Mouse (Mus musculus) liver, postnatal 0 days (tissue): Measurements from ENCODE around the gene Traf3ip2. TPM values are rescaled to one million over a fixed set of nuclear protein-coding genes. Genes with fewer than 3 reads are reported as not detected.

Experiments
- ATAC-seq: fragments of 200-750 bp; cut with Nextera tagmentation; 2 replicates; pipeline ENCODE4 v1.8.0; 2017; ENCODE audit warnings: mild to moderate bottlenecking, moderate library complexity
- DNase-seq: peaks from one replicate; pipeline ENCODE4 v3.0.0-alpha.2; 2016
- H3K27ac ChIP-seq: fragments of 300-500 bp; sonication (generic); 2 replicates; pipeline ENCODE4 v1.5.1; 2014; ENCODE audit warnings: antibody characterized with exemption, moderate library complexity, mild to moderate bottlenecking, low read depth
- H3K27me3 ChIP-seq: fragments of 300-500 bp; sonication (generic); 2 replicates; pipeline ENCODE4 v1.6.1; 2014; ENCODE audit warnings: low read length, control low read depth, mixed read lengths; ENCODE audit not compliant: insufficient read depth
- H3K36me3 ChIP-seq: fragments of 300-500 bp; sonication (generic); replicated peaks from 2 replicates; pipeline ENCODE4 v1.6.1; 2014; ENCODE audit warnings: mild to moderate bottlenecking, control low read depth, low read length, moderate library complexity, mixed read lengths; ENCODE audit not compliant: insufficient read depth
- H3K4me1 ChIP-seq: fragments of 300-500 bp; sonication (generic); 2 replicates; pipeline ENCODE4 v1.6.1; 2014; ENCODE audit warnings: antibody characterized with exemption, mild to moderate bottlenecking, control low read depth; ENCODE audit not compliant: insufficient read depth
- H3K4me2 ChIP-seq: fragments of 300-500 bp; sonication (generic); 2 replicates; pipeline ENCODE4 v1.6.1; 2014; ENCODE audit warnings: low read depth, mild to moderate bottlenecking, low read length, moderate library complexity, mixed read lengths
- H3K4me3 ChIP-seq: fragments of 300-500 bp; sonication (generic); 2 replicates; pipeline ENCODE4 v1.5.1; 2014; ENCODE audit warnings: low read depth, low read length
- H3K9ac ChIP-seq: fragments of 300-500 bp; sonication (generic); replicated peaks from 2 replicates; pipeline ENCODE4 v1.6.1; 2014; ENCODE audit warnings: mild to moderate bottlenecking, moderate library complexity
- H3K9me3 ChIP-seq: fragments of 300-500 bp; sonication (generic); 2 replicates; pipeline ENCODE4 v1.6.1; 2016; ENCODE audit warnings: mild to moderate bottlenecking, control low read depth, low read length, mixed read lengths
- CTCF ChIP-seq: sonication (generic); IDR thresholded peaks from 2 replicates; pipeline ENCODE4 v1.5.1; 2016; ENCODE audit warnings: antibody characterized with exemption, low read depth
- EP300 ChIP-seq: IDR thresholded peaks from 2 replicates; pipeline ENCODE4 v1.6.1; 2016; ENCODE audit warnings: antibody characterized with exemption, low read depth, mild to moderate bottlenecking
- WGBS: fragments of 180-500 bp; shearing (Covaris S2); extraction: QIAGEN DNeasy Blood & Tissue Kit; methylation state at CpG from one replicate; pipeline ENCODE4 v1.1.7; 2014; ENCODE audit not compliant: insufficient replicate concordance; 5-methylcytosine and 5-hydroxymethylcytosine counted together
- polyA plus RNA-seq: library from polyadenylated mRNA; unstranded; fragments of >200 nt; fragmentation: Nextera tagmentation; extraction: Ambion mirVana; gene quantifications from 2 replicates; pipeline ENCODE4 v1.2.1, GENCODE M21; 2015

Traf3ip2 gene
- polyA plus RNA-seq, 1 experiment from 2014 or later, result 2.3 TPM

- no peak overlapping the region for H3K9ac ChIP-seq
- ATAC-seq, result no peak
- H3K4me3 ChIP-seq, result no peak overlapping the region
- H3K9me3 ChIP-seq, result no peaks in the 10 kb centered on the region
- H3K27me3 ChIP-seq, result no peaks in the 10 kb centered on the region
- H3K36me3 ChIP-seq, result peaks cover 4% of the 10 kb centered on the region; the same call in 1 of the 2 replicates
- H3K4me1 ChIP-seq, result peaks cover 8% of the 10 kb centered on the region; the same call in 1 of the 2 replicates
- no peak for DNase-seq
- WGBS, result 81% methylated on average over 12 of the region's 12 CpGs
- no peak overlapping the region for H3K4me2 ChIP-seq
- no peak for TF ChIP-seq EP300
- TF ChIP-seq CTCF, result no peak
- no peak overlapping the region for H3K27ac ChIP-seq
Measured at GRCm38 (mm10) chr10:39626376-39626775, 13.6 kb downstream of the Traf3ip2 start.

- Histone ChIP-seq H3K36me3 (peaks cover 4% of the 10 kb centered on the region; the same call in 1 of the 2 replicates), H3K4me3 (no peak overlapping the region), H3K27ac (no peak overlapping the region), H3K9me3 (no peaks in the 10 kb centered on the region), H3K9ac (no peak overlapping the region), H3K27me3 (no peaks in the 10 kb centered on the region), H3K4me1 (peaks cover 8% of the 10 kb centered on the region; the same call in 1 of the 2 replicates), H3K4me2 (no peak overlapping the region)
- ATAC-seq (no peak), DNase-seq (no peak)
- TF ChIP-seq CTCF (no peak), EP300 (no peak)
- WGBS, result 70% methylated on average over 10 of the region's 10 CpGs
Measured at GRCm38 (mm10) chr10:39628799-39629517, 16.2 kb downstream of the Traf3ip2 start.

- Histone ChIP-seq H3K4me3 (no peak overlapping the region), H3K4me2 (no peak overlapping the region), H3K36me3 (peaks cover 4% of the 10 kb centered on the region; the same call in 1 of the 2 replicates), H3K9me3 (no peaks in the 10 kb centered on the region), H3K4me1 (0 out of 2 replicates have a peak, but pooled peaks cover 5% of the 10 kb centered on the region), H3K9ac (no peak overlapping the region), H3K27me3 (no peaks in the 10 kb centered on the region), H3K27ac (no peak overlapping the region)
- TF ChIP-seq CTCF, result no peak
- TF ChIP-seq EP300, result no peak
- 78% methylated on average over 18 of the region's 18 CpGs for WGBS
- no peak for DNase-seq
- ATAC-seq, result no peak
Measured at GRCm38 (mm10) chr10:39629746-39630552, 17.2 kb downstream of the Traf3ip2 start.

GRCm38 (mm10) chr10:39630811-39631210 lies 18.1 kb downstream of the Traf3ip2 start:
- TF ChIP-seq EP300 (no peak), CTCF (no peak)
- WGBS, result 74% methylated on average over 6 of the region's 6 CpGs
- 0 out of 2 replicates have a peak, but pooled peaks cover 1% of the 10 kb centered on the region for H3K4me1 ChIP-seq
- H3K9me3 ChIP-seq, result no peaks in the 10 kb centered on the region
- no peaks in the 10 kb centered on the region for H3K27me3 ChIP-seq
- H3K4me3 ChIP-seq, result no peak overlapping the region
- ATAC-seq (no peak), DNase-seq (no peak)
- H3K36me3 ChIP-seq, result peaks cover 4% of the 10 kb centered on the region; the same call in 1 of the 2 replicates
- no peak overlapping the region for H3K27ac ChIP-seq
- H3K4me2 ChIP-seq, result no peak overlapping the region
- no peak overlapping the region for H3K9ac ChIP-seq

- Histone ChIP-seq H3K4me3 (no peak overlapping the region), H3K36me3 (peaks cover under 1% of the 10 kb centered on the region; the same call in 1 of the 2 replicates), H3K9ac (no peak overlapping the region), H3K4me1 (no peaks in the 10 kb centered on the region), H3K27me3 (no peaks in the 10 kb centered on the region), H3K4me2 (no peak overlapping the region), H3K9me3 (no peaks in the 10 kb centered on the region), H3K27ac (no peak overlapping the region)
- no peak for TF ChIP-seq EP300
- no peak for TF ChIP-seq CTCF
- ATAC-seq (no peak), DNase-seq (no peak)
- 86% methylated on average over 14 of the region's 14 CpGs for WGBS
Measured at GRCm38 (mm10) chr10:39631627-39632026, 18.9 kb downstream of the Traf3ip2 start.

GRCm38 (mm10) chr10:39633379-39633778 lies 20.6 kb downstream of the Traf3ip2 start:
- Histone ChIP-seq H3K4me1 (no peaks in the 10 kb centered on the region), H3K27ac (no peak overlapping the region), H3K36me3 (no peaks in the 10 kb centered on the region; the same call in 1 of the 2 replicates), H3K9ac (no peak overlapping the region), H3K4me3 (no peak overlapping the region), H3K4me2 (no peak overlapping the region), H3K9me3 (no peaks in the 10 kb centered on the region), H3K27me3 (no peaks in the 10 kb centered on the region)
- ATAC-seq (no peak), DNase-seq (no peak)
- WGBS, result 80% methylated on average over 6 of the region's 6 CpGs
- no peak for TF ChIP-seq EP300
- no peak for TF ChIP-seq CTCF
